Mouse (Mus musculus) kidney, adult 2 months (tissue): ENCODE measurements around the gene Gpr33. TPM values are rescaled to one million over a fixed set of nuclear protein-coding genes. Genes with fewer than 3 reads are reported as not detected.

Source experiments
- DNase-seq: peaks from one replicate; pipeline ENCODE4 v3.0.0; 2021
- H3K27ac ChIP-seq: fragments of 200-500 bp; 2 replicates; pipeline ENCODE4 v1.5.1; 2012; ENCODE audit warnings: low read depth, low read length, control low read depth, inconsistent platforms; ENCODE audit not compliant: insufficient read depth
- H3K27me3 ChIP-seq: fragments of 200-500 bp; replicated peaks from 2 replicates; pipeline ENCODE4 v1.6.1; 2012; ENCODE audit warnings: mild to moderate bottlenecking, moderate library complexity, low read length, inconsistent platforms; ENCODE audit not compliant: control insufficient read depth, insufficient read depth
- H3K36me3 ChIP-seq: fragments of 200-500 bp; 2 replicates; pipeline ENCODE4 v1.6.1; 2012; ENCODE audit warnings: mild to moderate bottlenecking, moderate library complexity, low read length, inconsistent platforms; ENCODE audit not compliant: control insufficient read depth, insufficient read depth
- H3K4me1 ChIP-seq: fragments of 200-500 bp; 2 replicates; pipeline ENCODE4 v1.6.1; 2011; ENCODE audit warnings: low read length; ENCODE audit not compliant: control insufficient read depth, insufficient read depth
- H3K4me3 ChIP-seq: fragments of 200-500 bp; 2 replicates; pipeline ENCODE4 v1.5.1; 2011; ENCODE audit warnings: mild to moderate bottlenecking, low read depth, low read length, control low read depth; ENCODE audit not compliant: insufficient read depth
- CTCF ChIP-seq: fragments of 200-500 bp; conservative IDR thresholded peaks from 2 replicates; pipeline ENCODE4 v1.5.1; 2011; ENCODE audit warnings: low read depth, mild to moderate bottlenecking, control low read depth, low read length, moderate library complexity, mixed read lengths; ENCODE audit not compliant: insufficient read depth, insufficient read length
- POLR2A ChIP-seq: fragments of 200-500 bp; IDR thresholded peaks from one replicate; pipeline ENCODE4 v1.6.1; 2011; ENCODE audit warnings: low read depth, low read length, control low read depth
- WGBS: fragments of 180-500 bp; shearing (Covaris S2); methylation state at CpG from one replicate; pipeline ENCODE4 v1.1.7; 2018; 5-methylcytosine and 5-hydroxymethylcytosine counted together
- polyA plus RNA-seq: library from polyadenylated mRNA; depleted of rRNA; stranded (reverse); fragments of >200 nt; gene quantifications from 2 replicates; pipeline ENCODE4 v1.2.3, GENCODE M21; 2012

Gene Gpr33
- polyA plus RNA-seq, 1 experiment = 0.11 TPM

GRCm38 (mm10) chr12:52014494-52015029, 13.3 kb downstream of the Gpr33 start:
- H3K27ac ChIP-seq = no peak overlapping the region
- TF ChIP-seq CTCF (no peak), POLR2A (no peak)
- H3K4me1 ChIP-seq = no peaks in the 10 kb centered on the region
- no peak overlapping the region for H3K4me3 ChIP-seq
- no peaks in the 10 kb centered on the region for H3K36me3 ChIP-seq
- 85% methylated on average over 7 of the region's 7 CpGs for WGBS
- DNase-seq = no peak
- no peaks in the 10 kb centered on the region for H3K27me3 ChIP-seq

GRCm38 (mm10) chr12:52014044-52014443, 13.8 kb downstream of the Gpr33 start:
- DNase-seq = no peak
- no peaks in the 10 kb centered on the region for H3K4me1 ChIP-seq
- TF ChIP-seq POLR2A (no peak), CTCF (no peak)

GRCm38 (mm10) chr12:52013274-52013673, 14.6 kb downstream of the Gpr33 start:
- no peaks in the 10 kb centered on the region for H3K36me3 ChIP-seq
- H3K4me1 ChIP-seq = no peaks in the 10 kb centered on the region
- no peaks in the 10 kb centered on the region for H3K27me3 ChIP-seq
- DNase-seq = no peak
- no peak overlapping the region for H3K4me3 ChIP-seq
- H3K27ac ChIP-seq = no peak overlapping the region
- TF ChIP-seq POLR2A (no peak), CTCF (no peak)
- 28% methylated on average over 9 of the region's 9 CpGs for WGBS

More at GRCm38 (mm10) chr12:52014044-52014443, 13.8 kb downstream of the Gpr33 start:
- Histone ChIP-seq H3K27me3 (no peaks in the 10 kb centered on the region), H3K4me3 (no peak overlapping the region), H3K27ac (no peak overlapping the region), H3K36me3 (no peaks in the 10 kb centered on the region)
- WGBS = 78% methylated on average over 11 of the region's 11 CpGs

GRCm38 (mm10) chr12:52012159-52012558, 15.7 kb downstream of the Gpr33 start:
- TF ChIP-seq POLR2A = no peak
- TF ChIP-seq CTCF = no peak
- H3K27me3 ChIP-seq = no peaks in the 10 kb centered on the region
- 89% methylated on average over 8 of the region's 8 CpGs for WGBS
- no peak overlapping the region for H3K4me3 ChIP-seq
- H3K36me3 ChIP-seq = no peaks in the 10 kb centered on the region
- no peak for DNase-seq
- no peaks in the 10 kb centered on the region for H3K4me1 ChIP-seq
- no peak overlapping the region for H3K27ac ChIP-seq

- H3K4me3 ChIP-seq = no peak overlapping the region
- H3K36me3 ChIP-seq = no peaks in the 10 kb centered on the region
- H3K4me1 ChIP-seq = no peaks in the 10 kb centered on the region
- no peaks in the 10 kb centered on the region for H3K27me3 ChIP-seq
- H3K27ac ChIP-seq = no peak overlapping the region
- 54% methylated on average over 2 of the region's 2 CpGs for WGBS
- no peak for TF ChIP-seq CTCF
- no peak for TF ChIP-seq POLR2A
- peak; percentile 47 for DNase-seq
These were observed 17.3 kb downstream of the Gpr33 start for GRCm38 (mm10) chr12:52010630-52010961.

GRCm38 (mm10) chr12:52009928-52010629, 17.8 kb downstream of the Gpr33 start:
- TF ChIP-seq CTCF (no peak), POLR2A (no peak)
- 70% methylated on average over 15 of the region's 15 CpGs for WGBS

GRCm38 (mm10) chr12:52006633-52006994, 21.2 kb downstream of the Gpr33 start:
- H3K4me1 ChIP-seq = no peaks in the 10 kb centered on the region
- H3K36me3 ChIP-seq = no peaks in the 10 kb centered on the region; the same call in 1 of the 2 replicates
- peak overlapping the region; percentile 61; the same call in 1 of the 2 replicates for H3K27ac ChIP-seq
- no peak for TF ChIP-seq CTCF
- TF ChIP-seq POLR2A = no peak
- no peak for DNase-seq
- peak overlapping the region; percentile 68 for H3K4me3 ChIP-seq
- 28% methylated on average over 5 of the region's 5 CpGs for whole genome bisulfite sequencing
- H3K27me3 ChIP-seq = no peaks in the 10 kb centered on the region

More at GRCm38 (mm10) chr12:52009928-52010629, 17.8 kb downstream of the Gpr33 start:
- no peak overlapping the region for H3K4me3 ChIP-seq
- H3K27ac ChIP-seq = no peak overlapping the region
- H3K36me3 ChIP-seq = no peaks in the 10 kb centered on the region
- H3K4me1 ChIP-seq = no peaks in the 10 kb centered on the region
- DNase-seq = no peak
- no peaks in the 10 kb centered on the region for H3K27me3 ChIP-seq
